Comparison of ENCODE assay signal across 10 mouse cellular contexts in genomic region chr10:56839006-56839495, GRCm38 (mm10).
DNase-seq lines count a peak whose midpoint lies in the region; ATAC-seq and TF ChIP-seq lines count a peak whose summit lies in the region.
"Had no signal": no experiment of that assay in that cellular context is flagged by ENCODE, and none has a peak within 500 bp of the region (broad histone marks: within the 10 kb centered on the region; RNA-seq: fewer than 3 reads in every experiment).

No protein-coding gene starts in this region.

- H3K4me1 ChIP-seq in limb, embryonic 13.5 days: peaks cover 27% of the 10 kb centered on the region
- H3K4me1 ChIP-seq in lung, postnatal 0 days (ENCODE audit: insufficient read depth, low read depth, low read length): no peaks in the 10 kb centered on the region
- H3K4me1 ChIP-seq: heart, embryonic 12.5 days; megakaryocyte, embryonic 14.5 days had no signal

- 12% methylated on average over 9 of the region's 9 CpGs for WGBS in limb, embryonic 13.5 days
- WGBS in lung, postnatal 0 days: 56% methylated on average over 9 of the region's 9 CpGs

- no peaks in the 10 kb centered on the region for H3K27me3 ChIP-seq in limb, embryonic 13.5 days
- no peaks in the 10 kb centered on the region for H3K27me3 ChIP-seq in lung, postnatal 0 days (replicated peaks; ENCODE audit: insufficient read depth, low read length)
- H3K27me3 ChIP-seq: heart, embryonic 12.5 days; megakaryocyte, embryonic 14.5 days had no signal

- H3K4me2 ChIP-seq in limb, embryonic 13.5 days (replicated peaks): peak overlapping the region; percentile 45
- no peak overlapping the region for H3K4me2 ChIP-seq in lung, postnatal 0 days (replicated peaks; ENCODE audit: low read depth, low read length)
- H3K4me2 ChIP-seq: heart, embryonic 12.5 days had no signal

- TF ChIP-seq EP300 in lung, postnatal 0 days (IDR thresholded peaks at IDR 0.05): no peak

- no peak overlapping the region; the same call in 1 of the 2 replicates for H3K27ac ChIP-seq in limb, embryonic 13.5 days
- no peak overlapping the region for H3K27ac ChIP-seq in lung, postnatal 0 days (ENCODE audit: low read length)

- H3K36me3 ChIP-seq in limb, embryonic 13.5 days: no peaks in the 10 kb centered on the region
- no peaks in the 10 kb centered on the region for H3K36me3 ChIP-seq in lung, postnatal 0 days (ENCODE audit: insufficient read depth, low read length)
- H3K36me3 ChIP-seq: heart, embryonic 12.5 days had no signal

- peak; percentile 25 to 36 for DNase-seq in frontal cortex, adult 2 months (ENCODE audit: extremely low spot score in 1 of 2, low spot score in 1 of 2)
- DNase-seq in cerebellum, postnatal 10 days: peak; percentile 66 to 80
- DNase-seq in forelimb bud, embryonic 11.5 days (ENCODE audit: low read depth, low spot score): peak; percentile 68
- no peak for DNase-seq in adrenal gland, adult 2 months
- no peak for DNase-seq in lung, postnatal 0 days (ENCODE audit: low spot score)
- DNase-seq in kidney, adult 11 months: no peak

- TF ChIP-seq CTCF in lung, postnatal 0 days (IDR thresholded peaks at IDR 0.05): no peak

- no peak overlapping the region for H3K4me3 ChIP-seq in limb, embryonic 13.5 days
- no peak overlapping the region for H3K4me3 ChIP-seq in lung, postnatal 0 days (ENCODE audit: low read depth, low read length)
- H3K4me3 ChIP-seq: heart, embryonic 12.5 days; megakaryocyte, embryonic 14.5 days had no signal

- no peak for ATAC-seq in frontal cortex, adult (ENCODE audit: low TSS enrichment)
- peak; percentile 80 for ATAC-seq in limb, embryonic 13.5 days (ENCODE audit: low FRiP score, low read depth)
- ATAC-seq in lung, postnatal 0 days: no peak

- no peak overlapping the region for H3K9ac ChIP-seq in limb, embryonic 13.5 days
- no peak overlapping the region for H3K9ac ChIP-seq in lung, postnatal 0 days (replicated peaks; ENCODE audit: low read depth)
- H3K9ac ChIP-seq: heart, embryonic 12.5 days had no signal

- H3K9me3 ChIP-seq in limb, embryonic 13.5 days: no peaks in the 10 kb centered on the region
- no peaks in the 10 kb centered on the region for H3K9me3 ChIP-seq in lung, postnatal 0 days (ENCODE audit: low read length)
- H3K9me3 ChIP-seq: heart, embryonic 12.5 days had no signal

Comparison
In these comparisons a context has a peak if more than half of its experiments do, and no peak if none do; other contexts are left out.
1. DNase-seq: peak in frontal cortex, adult 2 months (2 of 2), cerebellum, postnatal 10 days (2 of 2) and forelimb bud, embryonic 11.5 days (single experiment); none in adrenal gland, adult 2 months (single experiment), lung, postnatal 0 days (single experiment) and kidney, adult 11 months (single experiment).